Mouse (Mus musculus) CH12.LX (cell line): ENCODE data around the gene Vps37b.

ENCODE experiments used
- EP300 ChIP-seq: IDR thresholded peaks from 2 replicates; pipeline ENCODE4 v1.6.1; 2011; ENCODE audit warnings: low read length, improper control_type of control experiment
- MAFK ChIP-seq: IDR thresholded peaks from 2 replicates; pipeline ENCODE4 v1.6.1; 2011; ENCODE audit warnings: low read length, improper control_type of control experiment; ENCODE audit not compliant: insufficient replicate concordance
- MAX ChIP-seq: IDR thresholded peaks from 2 replicates; pipeline ENCODE4 v1.6.1; 2011; ENCODE audit warnings: low read length, improper control_type of control experiment
- MXI1 ChIP-seq: IDR thresholded peaks from 2 replicates; pipeline ENCODE4 v1.6.1; 2011; ENCODE audit warnings: mild to moderate bottlenecking, low read depth, low read length, improper control_type of control experiment
- POLR2A ChIP-seq: IDR thresholded peaks from 2 replicates; pipeline ENCODE4 v1.6.1; 2011; ENCODE audit warnings: low read depth, mild to moderate bottlenecking, improper control_type of control experiment, low read length
- POLR2AphosphoS2 ChIP-seq: IDR thresholded peaks from 2 replicates; pipeline ENCODE4 v1.6.1; 2011; ENCODE audit warnings: low read depth, low read length, improper control_type of control experiment
- TCF12 ChIP-seq: IDR thresholded peaks from 2 replicates; pipeline ENCODE4 v1.6.1; 2014; ENCODE audit warnings: low read depth, mild to moderate bottlenecking, inconsistent platforms, low read length, improper control_type of control experiment
- USF2 ChIP-seq: conservative IDR thresholded peaks from 2 replicates; pipeline ENCODE4 v1.6.1; 2011; ENCODE audit warnings: low read depth, low read length, improper control_type of control experiment

GRCm38 (mm10) chr5:123995388-123995787 lies 36.7 kb downstream of the Vps37b start:
- no peak for TF ChIP-seq MXI1
- TF ChIP-seq EP300 = no peak
- no peak for TF ChIP-seq POLR2AphosphoS2
- no peak for TF ChIP-seq POLR2A
- TF ChIP-seq USF2 = no peak
- no peak for TF ChIP-seq MAFK
- no peak for TF ChIP-seq TCF12
- no peak for TF ChIP-seq MAX
